Mouse (Mus musculus) brain, adult 2 months (tissue): Measurements from ENCODE around the gene Asb17.
"Not testable (repeated sequence)": the region's sequence is repeated elsewhere in the genome, so short reads cannot be mapped to it uniquely, and the experiment has no call there.

Experiments used
- DNase-seq: peaks from one replicate; pipeline ENCODE4 v3.0.0; 2011; ENCODE audit warnings: low read depth, low spot score

Asb17 gene

DNA sequence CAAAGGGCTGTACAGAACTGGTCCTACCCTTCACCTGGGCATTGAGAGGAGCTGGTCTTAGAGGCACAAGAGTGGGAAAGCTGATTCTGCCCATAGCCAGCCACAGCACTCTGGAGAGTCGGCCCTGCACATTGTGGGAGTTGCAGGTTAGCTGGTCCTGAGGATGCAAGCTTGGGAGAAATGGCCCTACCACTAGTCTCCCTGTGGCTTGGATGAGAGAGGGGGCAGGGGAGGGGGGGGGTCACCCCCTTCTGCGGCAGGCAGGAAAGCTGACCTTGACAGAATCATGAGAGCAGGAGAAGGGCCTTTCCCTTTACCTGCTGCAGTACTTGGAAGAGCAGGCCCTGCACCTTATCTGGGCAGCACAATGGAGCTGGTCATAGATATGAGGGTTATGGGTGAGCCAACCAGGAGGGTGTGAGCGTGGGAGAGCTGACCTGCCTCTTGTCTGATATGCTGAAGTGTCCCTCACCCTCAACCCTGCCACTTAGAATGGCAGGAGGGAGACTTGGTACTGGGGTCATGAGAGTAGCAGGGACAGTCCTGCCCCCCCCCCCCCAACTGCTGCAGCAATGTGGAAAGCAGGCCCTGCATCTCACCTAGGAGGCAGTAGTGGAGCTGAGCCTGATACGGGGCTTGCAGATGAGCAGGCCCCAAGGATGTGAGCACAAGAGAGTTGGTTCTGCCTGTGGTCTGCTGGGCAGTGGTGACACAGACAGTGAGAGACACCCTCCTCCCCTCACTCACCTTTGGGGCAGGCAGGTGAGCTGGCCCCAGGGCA is 11.9 kb upstream of the Asb17 start:
- no peak for DNase-seq

DNA sequence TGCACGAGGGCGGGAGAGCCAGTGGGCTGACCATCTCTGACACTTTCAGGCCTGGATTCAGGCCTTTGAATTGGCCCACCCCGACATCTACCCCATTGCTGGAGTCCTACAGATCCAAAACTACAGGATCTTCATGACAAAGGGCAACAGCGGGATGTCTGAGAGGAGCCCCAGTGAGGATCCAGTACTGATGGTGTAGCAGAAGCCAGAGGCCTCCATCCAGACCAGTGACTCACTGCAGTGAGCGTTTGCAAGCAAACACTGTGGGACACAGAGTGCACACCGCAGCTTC is 11.4 kb upstream of the Asb17 start:
- no peak for DNase-seq

DNA sequence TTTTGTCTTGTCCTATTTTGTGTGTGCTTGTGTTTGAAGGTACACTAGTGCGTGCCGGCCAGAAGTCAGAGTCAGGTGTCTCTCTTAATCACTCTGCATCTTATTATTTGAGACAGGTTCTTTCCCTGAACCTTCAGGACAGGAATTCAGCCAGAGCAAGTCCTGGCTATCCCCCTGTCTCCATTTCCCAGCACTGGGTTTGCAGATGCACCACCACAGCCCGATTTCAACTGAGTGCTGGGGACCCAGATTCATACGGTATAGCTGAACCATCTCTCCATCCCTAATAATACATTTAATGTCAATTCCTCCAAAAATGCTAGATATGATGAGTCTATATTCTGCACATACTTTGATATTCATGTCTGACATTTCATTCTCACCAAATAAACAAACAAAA is 9.9 kb upstream of the Asb17 start:
- no peak for DNase-seq

- peak; percentile 83 for DNase-seq
Measured at GRCm38 (mm10) chr3:153835455-153836086, 8.4 kb upstream of the Asb17 start.

GRCm38 (mm10) chr3:153836316-153836715 is 7.7 kb upstream of the Asb17 start:
- no peak for DNase-seq

DNA sequence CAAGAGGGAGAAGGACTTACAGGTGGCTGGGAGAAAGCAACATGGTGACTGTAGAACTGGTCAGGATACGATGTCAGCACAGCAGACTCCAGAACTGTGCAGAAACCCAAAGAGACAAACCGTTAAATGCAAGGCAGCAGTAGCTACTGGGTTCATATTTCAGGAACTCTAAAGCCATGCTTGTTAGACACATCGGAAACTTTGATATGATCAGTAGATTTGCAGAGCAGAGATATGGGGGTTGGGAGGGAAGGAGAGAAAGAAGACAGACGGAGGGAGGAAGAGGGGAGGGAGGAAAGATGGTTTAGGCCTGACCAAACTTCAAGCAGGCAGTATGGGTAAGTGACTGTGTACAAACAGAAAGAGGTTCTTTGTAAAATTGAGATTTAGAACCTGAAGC is 6.4 kb upstream of the Asb17 start:
- no peak for DNase-seq

- no peak for DNase-seq
Measured at GRCm38 (mm10) chr3:153844757-153845156, 748 bp downstream of the Asb17 start.

- DNase-seq = no peak
Measured at GRCm38 (mm10) chr3:153845500-153845899, 1.5 kb downstream of the Asb17 start.

DNA sequence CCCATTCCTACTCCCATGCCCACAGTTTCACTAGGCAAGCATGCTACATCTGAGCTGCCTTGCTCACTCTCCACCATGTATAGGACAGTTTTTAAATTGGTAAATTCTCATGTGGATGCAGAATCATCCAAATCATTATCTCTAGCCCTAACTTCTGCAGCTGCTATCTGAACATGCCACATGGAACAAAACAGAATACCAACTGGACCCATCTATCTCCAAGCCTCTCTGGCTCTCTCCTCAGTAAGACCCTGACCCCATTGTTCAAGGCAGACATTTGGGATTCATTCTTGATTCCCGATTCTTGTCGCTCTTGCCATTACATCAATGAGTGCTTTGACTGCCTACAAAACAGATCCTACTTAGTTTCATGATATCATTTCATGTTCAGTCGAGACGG is 2.1 kb downstream of the Asb17 start:
- DNase-seq = no peak

DNA sequence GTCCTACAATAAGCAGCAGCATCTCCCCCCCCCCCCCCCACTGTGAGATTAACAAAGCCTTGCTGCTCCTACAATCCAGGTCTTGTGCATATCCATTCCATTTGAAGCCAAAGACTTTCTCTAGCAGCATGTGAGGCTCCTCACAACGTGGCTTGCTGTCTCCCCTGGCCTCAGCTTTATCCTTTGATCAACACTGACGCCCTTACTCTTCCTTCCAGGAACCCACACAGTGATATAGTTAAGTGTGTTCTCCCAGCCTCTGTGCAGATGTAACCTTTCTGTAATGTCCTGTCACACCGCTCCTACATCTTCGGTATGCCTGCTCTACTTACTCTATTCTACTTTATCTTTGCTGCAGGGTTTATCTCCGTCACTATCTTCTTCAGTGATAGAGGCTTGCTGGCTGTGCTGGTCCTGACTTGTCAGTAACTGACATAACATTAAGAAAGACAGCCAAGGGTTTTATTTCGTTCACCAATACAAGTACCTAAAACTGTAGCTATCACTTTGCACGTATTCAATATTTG is 3.3 kb downstream of the Asb17 start:
- no peak for DNase-seq

DNA sequence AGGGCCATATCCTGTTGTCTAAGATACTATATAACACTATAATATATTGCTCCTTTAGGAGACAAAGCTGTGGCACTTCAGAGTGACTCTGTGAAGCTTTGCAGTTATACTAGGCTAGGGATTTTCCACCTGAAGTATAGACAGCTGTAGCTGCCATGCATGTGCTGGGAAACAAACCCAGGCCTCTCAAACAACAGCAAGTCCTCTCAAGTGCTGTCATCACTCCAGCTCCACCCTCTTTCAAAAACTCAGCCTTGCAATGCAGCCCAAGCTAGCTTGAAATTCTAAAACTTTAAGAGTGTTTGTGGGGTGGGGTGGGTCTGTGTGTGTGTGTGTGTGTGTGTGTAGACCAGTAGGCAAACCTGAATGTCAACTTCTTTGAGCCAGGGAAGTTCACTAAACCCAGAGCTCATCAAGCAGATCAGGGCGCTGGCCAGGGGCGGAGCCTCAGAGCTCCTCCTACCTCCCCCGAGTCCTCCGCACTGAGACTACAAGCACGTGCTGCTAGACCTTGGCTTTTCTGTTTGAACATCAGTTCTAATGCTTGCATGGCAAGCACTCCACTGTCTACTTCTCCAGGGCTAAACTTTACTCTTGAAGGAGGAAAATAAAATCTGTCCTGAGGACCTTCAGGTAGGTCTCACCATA is 5.5 kb downstream of the Asb17 start:
- no peak for DNase-seq

DNA sequence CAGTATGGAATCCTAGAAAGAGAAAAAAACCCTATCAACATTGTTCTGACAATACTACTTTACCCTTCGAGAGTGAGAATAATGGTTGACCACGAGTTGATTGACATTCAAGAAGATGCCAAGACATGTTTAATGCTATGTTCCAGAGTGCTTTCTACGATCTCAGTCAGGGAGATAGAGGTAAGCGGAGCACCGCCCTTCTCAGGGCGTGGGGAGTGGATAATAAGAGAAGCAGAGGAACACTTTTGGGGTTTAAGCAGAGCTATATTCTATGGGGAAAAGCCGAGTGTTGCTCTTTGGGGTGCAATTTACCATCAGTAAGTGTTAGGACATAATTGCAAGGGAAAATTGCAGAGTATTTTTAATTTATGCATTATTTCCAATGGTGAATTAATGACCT is 6.8 kb downstream of the Asb17 start:
- no peak for DNase-seq

DNA sequence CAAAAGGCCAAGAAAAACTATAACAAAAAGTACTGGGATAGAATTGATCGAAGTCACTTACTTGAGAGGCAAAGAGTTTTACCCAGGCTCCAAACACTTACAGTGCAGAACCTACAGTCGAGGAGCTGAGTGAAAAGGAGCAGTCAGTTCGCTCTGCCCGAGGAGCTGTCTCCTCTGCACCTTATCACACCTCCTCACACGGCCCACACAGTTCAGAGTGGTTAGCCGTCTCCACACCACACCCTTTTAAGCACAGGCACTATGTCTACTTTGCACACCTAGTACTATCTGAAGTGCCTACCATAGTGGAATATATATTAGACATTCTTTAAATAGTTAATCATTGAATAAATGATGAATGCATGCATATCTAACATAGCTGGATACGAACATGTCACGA is 8.3 kb downstream of the Asb17 start:
- no peak for DNase-seq

GRCm38 (mm10) chr3:153858350-153859001 is 14.5 kb downstream of the Asb17 start:
- no peak for DNase-seq

GRCm38 (mm10) chr3:153860392-153860791 is 16.4 kb downstream of the Asb17 start:
- DNase-seq = not testable (repeated sequence)

GRCm38 (mm10) chr3:153863816-153864215 is 19.8 kb downstream of the Asb17 start:
- DNase-seq = no peak

- no peak for DNase-seq
Measured at GRCm38 (mm10) chr3:153864636-153865429, 20.8 kb downstream of the Asb17 start.

GRCm38 (mm10) chr3:153867149-153868136 is 23.4 kb downstream of the Asb17 start:
- peak; percentile 61 for DNase-seq

DNA sequence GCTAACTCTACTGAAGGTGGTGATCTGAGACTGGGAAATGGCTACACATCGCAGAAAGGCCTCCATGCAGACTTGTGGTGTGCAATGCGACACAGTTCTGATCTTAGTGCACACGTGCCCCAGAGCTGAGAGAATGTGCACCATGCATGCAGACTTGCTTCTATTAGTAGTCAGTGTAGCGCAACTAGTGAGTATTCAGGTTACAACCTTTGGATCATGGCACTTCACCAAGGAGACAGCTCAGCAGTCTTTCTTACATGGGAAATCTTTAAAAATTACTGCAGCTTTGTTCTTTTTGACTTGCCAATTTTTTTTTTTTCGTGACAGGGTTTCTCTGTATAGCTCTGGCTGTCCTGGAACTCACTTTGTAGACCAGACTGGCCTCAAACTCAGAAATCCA is 27.4 kb downstream of the Asb17 start:
- no peak for DNase-seq

DNA sequence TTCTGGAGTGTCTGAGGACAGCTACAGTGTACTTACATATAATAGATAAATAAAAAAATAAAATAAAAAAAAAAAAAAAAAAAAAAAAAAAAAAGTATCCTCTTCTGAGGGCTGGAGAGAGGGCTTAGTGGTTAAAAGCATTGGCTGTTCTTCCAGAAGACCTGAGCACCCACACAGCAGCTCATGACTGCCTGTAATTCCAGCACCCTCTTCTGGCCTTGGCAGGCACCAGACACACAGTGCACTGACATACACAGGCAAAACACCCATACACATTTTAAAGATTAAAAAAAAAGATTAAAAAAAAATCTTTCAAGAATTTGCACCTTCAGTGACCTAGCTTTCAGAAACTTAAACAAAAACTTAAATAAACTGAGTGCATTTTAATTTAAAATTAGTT is 42.3 kb downstream of the Asb17 start:
- no peak for DNase-seq
